Mouse (Mus musculus) spleen, embryonic (tissue): ENCODE data around the gene Slc25a24.

Source experiments
- CTCF ChIA-PET: fragments of 350-600 bp; sonication (Branson Sonifier 250); formaldehyde crosslinking; loops from one replicate; lab custom pipeline; 2022; lab: Charles Lee

Gene Slc25a24

GRCm38 (mm10) chr3:109165214-109165829 lies 42.4 kb downstream of the Slc25a24 start:
- CTCF ChIA-PET, result no interaction called here

- CTCF ChIA-PET, result no interaction called here
Observed at GRCm38 (mm10) chr3:109169121-109169520, 46.2 kb downstream of the Slc25a24 start.

GRCm38 (mm10) chr3:109171070-109171778 lies 48.3 kb downstream of the Slc25a24 start:
- CTCF ChIA-PET, result interaction anchor here (0.6 to 1.6 kb wide), 4 partner anchors 16 to 318 kb away, joined by 3 to 29 read pairs (median 10); no protein-coding TSS in a partner anchor

GRCm38 (mm10) chr3:109174394-109174793 lies 51.4 kb downstream of the Slc25a24 start:
- CTCF ChIA-PET, result interaction anchor here (0.6 to 0.7 kb wide), 2 partner anchors 87 to 318 kb away, joined by 3 to 4 read pairs; no protein-coding TSS in a partner anchor

GRCm38 (mm10) chr3:109178705-109179104 lies 55.8 kb downstream of the Slc25a24 start:
- CTCF ChIA-PET, result no interaction called here

- CTCF ChIA-PET, result no interaction called here
Observed at GRCm38 (mm10) chr3:109179528-109180076, 56.7 kb downstream of the Slc25a24 start.

GRCm38 (mm10) chr3:109196166-109196565 lies 73.2 kb downstream of the Slc25a24 start:
- CTCF ChIA-PET, result no interaction called here

GRCm38 (mm10) chr3:109199280-109199679 lies 76.3 kb downstream of the Slc25a24 start:
- CTCF ChIA-PET, result no interaction called here

- CTCF ChIA-PET, result no interaction called here
Observed at GRCm38 (mm10) chr3:109212322-109212721, 89.4 kb downstream of the Slc25a24 start.

GRCm38 (mm10) chr3:109216352-109216751 lies 93.4 kb downstream of the Slc25a24 start:
- CTCF ChIA-PET, result no interaction called here
